Mouse (Mus musculus): Measurements from ENCODE around the gene Pramel3. TPM values are rescaled to one million over a fixed set of nuclear protein-coding genes. Genes with fewer than 3 reads are reported as not detected.
"Not testable (repeated sequence)": the region's sequence is repeated elsewhere in the genome, so short reads cannot be mapped to it uniquely, and the experiment has no call there.

Gene Pramel3
- total RNA-seq (2021): not detected in 2 replicates
- long read RNA-seq, experiment 1: 0 reads
- long read RNA-seq, experiment 2: 0 reads

- DNase-seq: not testable (repeated sequence)
These were observed at the start of gene Pramel3 for GRCm38 (mm10) chrX:135302007-135302406. Pramel3 (plus strand) TSS chrX:135302307.

GRCm38 (mm10) chrX:135360685-135361084 lies 58.6 kb downstream of the Pramel3 start:
- not testable (repeated sequence) for DNase-seq

- DNase-seq: not testable (repeated sequence)
These were observed 59.8 kb downstream of the Pramel3 start for GRCm38 (mm10) chrX:135361943-135362342.

Other genes with a start within 250 kb of the Pramel3 start
- not detected in 2 replicates for gene Gm15023, start 124.7 kb upstream of the Pramel3 start, total RNA-seq (2021)
- gene Tceal6, start 91.6 kb upstream of the Pramel3 start, total RNA-seq (2021): 0.89 and 1.5 TPM in 2 replicates
- gene Gm5128, start 71.0 kb downstream of the Pramel3 start, total RNA-seq (2021): not detected in 2 replicates
- gene Gm7903, start 131.5 kb downstream of the Pramel3 start, total RNA-seq (2021): not detected in 2 replicates
- not detected in 2 replicates for gene AV320801, start 192.3 kb downstream of the Pramel3 start, total RNA-seq (2021)